Mouse (Mus musculus) T-helper 17 cell (primary cell): ENCODE results near the gene 1700001O22Rik.

Experiments used
- in situ Hi-C, 2 experiments: fragments of 300-600 bp; cut with MboI, MseI; formaldehyde crosslinking; loops; 1 replicate in 1 of 2; 2 replicates in 1 of 2; pipeline ENCODE4 v1.15.1; 2025; ENCODE audit warnings: high pct_unique_total_duplicates in 2 of 2

The 1700001O22Rik gene

GRCm38 (mm10) chr2:30782312-30783290, 20.9 kb downstream of the 1700001O22Rik start:
- in situ Hi-C loops = no loop called here

- in situ Hi-C loops = no loop called here
These were observed 24.2 kb downstream of the 1700001O22Rik start for GRCm38 (mm10) chr2:30779241-30779640.

GRCm38 (mm10) chr2:30778235-30778634, 25.2 kb downstream of the 1700001O22Rik start:
- in situ Hi-C loops = no loop called here

GRCm38 (mm10) chr2:30777266-30777665, 26.2 kb downstream of the 1700001O22Rik start:
- in situ Hi-C loops = no loop called here

GRCm38 (mm10) chr2:30775955-30776354, 27.5 kb downstream of the 1700001O22Rik start:
- in situ Hi-C loops = no loop called here

- in situ Hi-C loops = no loop called here
These were observed 30.0 kb downstream of the 1700001O22Rik start for GRCm38 (mm10) chr2:30773313-30774005.

GRCm38 (mm10) chr2:30772581-30773312, 30.7 kb downstream of the 1700001O22Rik start:
- in situ Hi-C loops = no loop called here

GRCm38 (mm10) chr2:30771806-30772460, 31.5 kb downstream of the 1700001O22Rik start:
- in situ Hi-C loops = no loop called here

GRCm38 (mm10) chr2:30771368-30771805, 32.1 kb downstream of the 1700001O22Rik start:
- in situ Hi-C loops = no loop called here

- in situ Hi-C loops = no loop called here
These were observed 34.3 kb downstream of the 1700001O22Rik start for GRCm38 (mm10) chr2:30769187-30769586.

GRCm38 (mm10) chr2:30768529-30768928, 34.9 kb downstream of the 1700001O22Rik start:
- in situ Hi-C loops = no loop called here

GRCm38 (mm10) chr2:30767626-30768240, 35.7 kb downstream of the 1700001O22Rik start:
- in situ Hi-C loops = no loop called here

- in situ Hi-C loops = no loop called here
These were observed 37.0 kb downstream of the 1700001O22Rik start for GRCm38 (mm10) chr2:30766446-30766845.

- in situ Hi-C loops = no loop called here
These were observed 42.8 kb downstream of the 1700001O22Rik start for GRCm38 (mm10) chr2:30760706-30761105.

GRCm38 (mm10) chr2:30759858-30760547, 43.5 kb downstream of the 1700001O22Rik start:
- in situ Hi-C loops = no loop called here

- in situ Hi-C loops = no loop called here
These were observed 44.0 kb downstream of the 1700001O22Rik start for GRCm38 (mm10) chr2:30759442-30759841.

- in situ Hi-C loops = no loop called here
These were observed 44.4 kb downstream of the 1700001O22Rik start for GRCm38 (mm10) chr2:30759088-30759374.

GRCm38 (mm10) chr2:30758341-30759087, 44.9 kb downstream of the 1700001O22Rik start:
- in situ Hi-C loops = no loop called here

- in situ Hi-C loops = no loop called here
These were observed 46.3 kb downstream of the 1700001O22Rik start for GRCm38 (mm10) chr2:30756962-30757715.
